Mouse (Mus musculus) megakaryocyte, embryonic 14.5 days (primary cell): ENCODE data around the gene Pde6d.

Source experiments
- FLI1 ChIP-seq: IDR thresholded peaks from 2 replicates; pipeline ENCODE4 v1.6.1; 2012; ENCODE audit warnings: low read length, inconsistent platforms, mixed read lengths
- GATA1 ChIP-seq: IDR thresholded peaks from 3 replicates; pipeline ENCODE4 v1.6.1; 2012; ENCODE audit warnings: mixed read lengths, low read length, inconsistent platforms, borderline replicate concordance

GRCm38 (mm10) chr1:86559232-86559631 lies 23.2 kb downstream of the Pde6d start:
- TF ChIP-seq FLI1 (no peak), GATA1 (no peak)
